Mouse (Mus musculus) lung, postnatal 0 days (tissue): Measurements from ENCODE around the gene Ppip5k1. TPM values are rescaled to one million over a fixed set of nuclear protein-coding genes. Genes with fewer than 3 reads are reported as not detected.

Experiments used
- ATAC-seq: fragments of 200-750 bp; cut with Nextera tagmentation; 2 replicates; pipeline ENCODE4 v1.8.0; 2017; ENCODE audit warnings: moderate library complexity
- DNase-seq: peaks from one replicate; pipeline ENCODE4 v3.0.0-alpha.2; 2016; ENCODE audit warnings: low spot score
- H3K27ac ChIP-seq: fragments of 300-500 bp; sonication (generic); 2 replicates; pipeline ENCODE4 v1.5.1; 2014; ENCODE audit warnings: antibody characterized with exemption, mild to moderate bottlenecking, low read length, mixed read lengths
- H3K27me3 ChIP-seq: fragments of 300-500 bp; sonication (generic); replicated peaks from 2 replicates; pipeline ENCODE4 v1.6.1; 2014; ENCODE audit warnings: low read length, mixed read lengths; ENCODE audit not compliant: insufficient read depth
- H3K36me3 ChIP-seq: fragments of 300-500 bp; sonication (generic); 2 replicates; pipeline ENCODE4 v1.6.1; 2014; ENCODE audit warnings: low read length, mixed read lengths; ENCODE audit not compliant: insufficient read depth
- H3K4me1 ChIP-seq: fragments of 300-500 bp; sonication (generic); 2 replicates; pipeline ENCODE4 v1.6.1; 2014; ENCODE audit warnings: antibody characterized with exemption, low read depth, low read length, mixed read lengths; ENCODE audit not compliant: insufficient read depth
- H3K4me2 ChIP-seq: fragments of 300-500 bp; sonication (generic); replicated peaks from 2 replicates; pipeline ENCODE4 v1.6.1; 2014; ENCODE audit warnings: low read depth, mild to moderate bottlenecking, low read length, moderate library complexity, mixed read lengths
- H3K4me3 ChIP-seq: fragments of 300-500 bp; sonication (generic); 2 replicates; pipeline ENCODE4 v1.5.1; 2014; ENCODE audit warnings: low read depth, low read length
- H3K9ac ChIP-seq: fragments of 300-500 bp; sonication (generic); replicated peaks from 2 replicates; pipeline ENCODE4 v1.6.1; 2014; ENCODE audit warnings: low read depth, mild to moderate bottlenecking
- H3K9me3 ChIP-seq: fragments of 300-500 bp; sonication (generic); 2 replicates; pipeline ENCODE4 v1.6.1; 2016; ENCODE audit warnings: low read length, mixed read lengths
- CTCF ChIP-seq: IDR thresholded peaks from 2 replicates; pipeline ENCODE4 v1.5.1; 2016; ENCODE audit warnings: antibody characterized with exemption, mild to moderate bottlenecking
- EP300 ChIP-seq: IDR thresholded peaks from 2 replicates; pipeline ENCODE4 v1.6.1; 2016; ENCODE audit warnings: antibody characterized with exemption, mild to moderate bottlenecking, control low read depth
- WGBS: fragments of 180-500 bp; shearing (Covaris S2); extraction: QIAGEN DNeasy Blood & Tissue Kit; methylation state at CpG from one replicate; pipeline ENCODE4 v1.1.7; 2014; 5-methylcytosine and 5-hydroxymethylcytosine counted together
- polyA plus RNA-seq: library from polyadenylated mRNA; unstranded; fragments of >200 nt; fragmentation: Nextera tagmentation; extraction: Ambion mirVana; gene quantifications from 2 replicates; pipeline ENCODE4 v1.2.1, GENCODE M21; 2015

Gene Ppip5k1
- polyA plus RNA-seq, 1 experiment from 2014 or later: 9.7 TPM

DNA sequence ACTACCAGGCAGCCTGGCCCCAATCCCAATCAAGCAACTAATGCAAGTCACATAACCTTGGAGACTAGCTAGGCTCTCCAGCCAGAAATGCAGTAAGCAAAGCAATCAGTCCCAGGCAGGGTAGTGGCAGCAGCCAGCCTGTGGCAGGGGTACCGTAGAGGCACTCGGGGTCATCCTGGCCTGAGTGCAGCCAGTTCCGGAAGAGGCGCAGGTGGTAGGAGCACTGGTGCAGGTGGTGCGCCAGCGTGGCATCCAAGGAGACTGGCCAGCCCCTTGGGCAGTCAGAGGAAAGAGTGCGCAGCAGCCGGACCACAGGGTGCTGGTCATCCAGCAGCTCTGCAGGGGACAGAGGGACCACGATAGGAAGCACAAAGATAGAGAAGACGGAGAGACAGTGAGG is 32.2 kb downstream of the Ppip5k1 start:
- TF ChIP-seq CTCF: no peak
- no peak for TF ChIP-seq EP300
- no peak for ATAC-seq

GRCm38 (mm10) chr2:121316278-121316677 is 38.9 kb downstream of the Ppip5k1 start:
- WGBS: 65% methylated on average over 8 of the region's 8 CpGs
- H3K27ac ChIP-seq: no peak overlapping the region
- TF ChIP-seq CTCF (no peak), EP300 (no peak)

More for the DNA sequence above, 32.2 kb downstream of the Ppip5k1 start:
- Histone ChIP-seq H3K4me1 (no peaks in the 10 kb centered on the region), H3K4me2 (no peak overlapping the region), H3K9me3 (no peaks in the 10 kb centered on the region), H3K4me3 (no peak overlapping the region), H3K27ac (no peak overlapping the region), H3K27me3 (no peaks in the 10 kb centered on the region), H3K9ac (no peak overlapping the region), H3K36me3 (no peaks in the 10 kb centered on the region)
- no peak for DNase-seq
- 91% methylated on average over 10 of the region's 10 CpGs for WGBS

GRCm38 (mm10) chr2:121308997-121309416 is 46.2 kb downstream of the Ppip5k1 start:
- H3K9ac ChIP-seq: no peak overlapping the region
- no peaks in the 10 kb centered on the region for H3K4me1 ChIP-seq
- WGBS: 16% methylated on average over 4 of the region's 5 CpGs
- H3K36me3 ChIP-seq: no peaks in the 10 kb centered on the region
- H3K9me3 ChIP-seq: no peaks in the 10 kb centered on the region
- no peaks in the 10 kb centered on the region for H3K27me3 ChIP-seq
- ATAC-seq (peak; percentile 66), DNase-seq (peak; percentile 39)
- no peak overlapping the region for H3K27ac ChIP-seq
- TF ChIP-seq EP300 (no peak), CTCF (no peak)
- peak overlapping the region; percentile 36 for H3K4me2 ChIP-seq
- 0 out of 2 replicates have a peak overlapping the region, but pooled peaks have one; percentile 18 for H3K4me3 ChIP-seq

More at GRCm38 (mm10) chr2:121316278-121316677, 38.9 kb downstream of the Ppip5k1 start:
- H3K4me2 ChIP-seq: no peak overlapping the region
- no peaks in the 10 kb centered on the region for H3K9me3 ChIP-seq
- no peak overlapping the region for H3K4me3 ChIP-seq
- H3K4me1 ChIP-seq: no peaks in the 10 kb centered on the region
- H3K36me3 ChIP-seq: no peaks in the 10 kb centered on the region
- DNase-seq (no peak), ATAC-seq (no peak)
- no peaks in the 10 kb centered on the region for H3K27me3 ChIP-seq
- no peak overlapping the region for H3K9ac ChIP-seq

DNA sequence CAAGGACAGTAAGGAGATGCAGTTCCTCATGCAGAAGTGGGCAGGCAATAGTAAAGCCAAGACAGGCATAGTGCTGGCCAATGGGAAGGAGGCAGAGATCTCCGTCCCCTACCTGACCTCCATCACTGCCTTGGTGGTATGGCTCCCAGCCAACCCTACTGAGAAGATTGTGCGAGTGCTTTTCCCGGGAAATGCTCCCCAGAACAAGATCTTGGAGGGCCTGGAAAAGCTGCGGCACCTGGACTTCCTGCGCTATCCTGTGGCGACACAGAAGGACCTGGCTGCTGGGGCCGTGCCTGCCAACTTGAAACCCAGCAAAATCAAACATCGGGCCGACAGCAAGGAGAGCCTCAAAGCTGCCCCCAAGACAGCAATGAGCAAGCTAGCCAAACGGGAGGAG is 55.2 kb downstream of the Ppip5k1 start:
- H3K4me3 ChIP-seq: no peak overlapping the region
- H3K4me2 ChIP-seq: no peak overlapping the region
- ATAC-seq (no peak), DNase-seq (no peak)
- peaks cover 1% of the 10 kb centered on the region; the same call in 1 of the 2 replicates for H3K4me1 ChIP-seq
- WGBS: 55% methylated on average over 10 of the region's 10 CpGs
- H3K27ac ChIP-seq: no peak overlapping the region
- H3K9me3 ChIP-seq: no peaks in the 10 kb centered on the region
- H3K27me3 ChIP-seq: no peaks in the 10 kb centered on the region
- H3K9ac ChIP-seq: no peak overlapping the region
- no peak for TF ChIP-seq CTCF
- no peaks in the 10 kb centered on the region for H3K36me3 ChIP-seq

DNA sequence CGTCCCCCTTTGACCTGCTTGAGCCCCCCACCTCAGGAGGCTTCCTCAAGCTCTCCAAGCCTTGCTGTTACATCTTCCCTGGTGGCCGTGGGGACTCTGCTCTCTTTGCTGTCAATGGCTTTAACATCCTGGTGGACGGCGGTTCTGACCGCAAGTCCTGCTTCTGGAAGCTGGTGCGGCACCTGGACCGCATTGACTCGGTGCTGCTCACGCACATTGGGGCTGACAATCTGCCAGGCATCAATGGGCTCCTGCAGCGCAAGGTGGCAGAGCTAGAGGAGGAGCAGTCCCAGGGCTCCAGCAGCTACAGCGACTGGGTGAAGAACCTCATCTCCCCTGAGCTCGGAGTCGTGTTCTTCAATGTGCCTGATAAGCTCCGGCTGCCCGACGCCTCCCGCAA is 55.7 kb downstream of the Ppip5k1 start:
- Histone ChIP-seq H3K4me1 (peaks cover 7% of the 10 kb centered on the region; the same call in 1 of the 2 replicates), H3K36me3 (no peaks in the 10 kb centered on the region), H3K27ac (no peak overlapping the region), H3K27me3 (no peaks in the 10 kb centered on the region), H3K9me3 (no peaks in the 10 kb centered on the region), H3K9ac (no peak overlapping the region), H3K4me2 (no peak overlapping the region), H3K4me3 (no peak overlapping the region)
- no peak for DNase-seq
- ATAC-seq: no peak
- TF ChIP-seq EP300: no peak
- no peak for TF ChIP-seq CTCF
- 81% methylated on average over 17 of the region's 17 CpGs for WGBS

- Histone ChIP-seq H3K9me3 (no peaks in the 10 kb centered on the region), H3K36me3 (no peaks in the 10 kb centered on the region), H3K9ac (no peak overlapping the region), H3K4me2 (no peak overlapping the region), H3K27me3 (no peaks in the 10 kb centered on the region), H3K4me3 (no peak overlapping the region), H3K27ac (no peak overlapping the region), H3K4me1 (peaks cover 7% of the 10 kb centered on the region; the same call in 1 of the 2 replicates)
- ATAC-seq (no peak), DNase-seq (no peak)
- no peak for TF ChIP-seq CTCF
- no peak for TF ChIP-seq EP300
- 14% methylated on average over 8 of the region's 8 CpGs for WGBS
These were observed 57.1 kb downstream of the Ppip5k1 start for GRCm38 (mm10) chr2:121298131-121298530.

DNA sequence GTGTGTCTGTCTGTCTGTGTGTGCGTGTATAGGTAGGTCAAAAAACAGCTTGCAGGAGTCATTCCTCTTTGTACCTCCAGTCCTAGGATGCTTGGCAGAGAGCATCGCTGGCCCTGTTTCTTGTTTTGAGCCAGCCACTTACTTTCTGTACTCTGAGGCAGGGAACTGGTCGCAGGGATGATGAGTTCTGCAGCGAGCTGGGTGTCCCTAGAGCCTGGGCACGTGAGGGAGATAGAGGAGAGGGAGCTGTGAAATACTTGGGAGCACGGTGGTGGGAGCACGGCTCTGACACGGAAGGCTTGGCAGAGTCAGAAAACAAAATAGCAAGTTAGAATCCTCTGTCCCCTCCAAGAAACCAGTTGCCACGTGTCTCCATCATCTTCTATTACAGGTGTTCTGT is 57.5 kb downstream of the Ppip5k1 start:
- H3K4me2 ChIP-seq: no peak overlapping the region
- no peak for TF ChIP-seq EP300
- no peak for TF ChIP-seq CTCF
- no peaks in the 10 kb centered on the region for H3K36me3 ChIP-seq
- WGBS: 20% methylated on average over 9 of the region's 9 CpGs
- H3K4me3 ChIP-seq: no peak overlapping the region
- H3K9me3 ChIP-seq: no peaks in the 10 kb centered on the region
- no peak for ATAC-seq
- no peak overlapping the region for H3K27ac ChIP-seq
- no peak for DNase-seq
- no peak overlapping the region for H3K9ac ChIP-seq
- no peaks in the 10 kb centered on the region for H3K27me3 ChIP-seq
- peaks cover 7% of the 10 kb centered on the region; the same call in 1 of the 2 replicates for H3K4me1 ChIP-seq
